Mouse (Mus musculus): Measurements from ENCODE around the gene Glrx3.
A peak's percentile ranks its signal among the peaks of the same experiment; 100 is the strongest.

Gene Glrx3

DNA sequence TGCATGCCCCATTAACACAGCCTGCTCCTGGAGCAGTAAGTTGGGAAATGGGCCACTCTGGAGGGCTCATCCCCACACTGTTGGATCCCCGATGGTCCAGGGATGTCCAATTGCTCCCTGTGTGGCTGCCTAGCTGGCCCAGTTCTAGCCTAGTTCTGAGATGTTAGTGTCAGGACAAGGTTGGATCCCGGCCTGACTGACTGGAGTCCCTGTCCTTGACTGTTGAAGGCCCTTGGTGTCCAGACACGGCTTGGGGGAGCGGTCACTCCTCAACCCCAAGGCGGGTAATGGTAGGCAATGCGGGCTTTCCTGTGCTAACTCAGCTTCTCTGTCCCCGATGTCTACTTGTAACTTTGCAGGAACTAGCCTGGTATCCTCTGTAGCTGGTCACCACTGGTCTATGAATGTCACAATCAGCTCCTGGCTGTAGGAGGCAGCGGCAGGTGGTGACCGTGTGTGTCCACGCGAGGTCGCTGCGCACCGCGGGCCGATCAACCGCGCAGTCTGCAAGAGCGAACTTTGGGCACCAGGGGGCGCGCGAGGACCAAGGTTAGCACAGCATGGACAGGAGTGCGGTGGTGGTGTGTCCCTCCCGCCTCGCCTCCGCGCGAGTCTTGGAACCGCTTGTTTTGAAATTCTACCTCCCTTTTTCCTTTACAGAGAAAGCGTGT lies 40.7 kb downstream of the Glrx3 start:
- peak; percentile 92 for DNase-seq

DNA sequence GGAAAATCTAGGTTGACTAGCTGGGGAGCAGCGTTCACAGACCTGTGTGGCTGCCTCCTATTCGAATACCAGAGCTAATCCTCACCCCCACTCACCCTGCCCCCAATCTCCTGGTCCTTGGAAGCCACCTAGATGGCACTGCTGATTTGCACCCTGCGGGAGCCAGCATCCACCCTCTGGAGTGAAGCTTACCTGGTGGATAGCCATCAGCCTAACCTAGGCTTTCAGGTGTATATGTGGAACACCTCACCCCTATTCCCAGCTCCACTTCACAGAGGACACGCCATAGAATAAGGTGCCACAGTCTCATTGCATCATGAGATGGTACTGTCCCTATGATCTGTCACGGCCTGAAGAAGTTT lies 41.2 kb downstream of the Glrx3 start:
- no peak for DNase-seq

DNA sequence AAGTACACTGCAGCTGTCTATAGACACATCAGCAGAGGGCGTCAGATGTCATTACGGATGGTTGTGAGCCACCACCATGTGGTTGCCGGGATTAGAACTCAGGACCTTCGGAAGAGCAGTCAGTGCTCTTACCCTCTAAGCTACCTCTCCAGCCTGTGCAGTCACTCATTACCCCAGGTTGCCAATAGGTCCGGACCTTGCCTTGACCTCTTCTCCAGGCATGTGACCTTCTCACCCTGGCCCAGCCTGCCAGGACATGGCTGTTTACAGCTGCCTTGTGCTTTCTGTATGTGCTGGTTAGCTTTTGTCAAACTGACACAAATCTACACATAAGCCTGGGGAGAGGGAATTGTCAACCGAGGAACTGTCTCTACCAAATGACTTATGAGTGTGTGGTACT lies 43.4 kb downstream of the Glrx3 start:
- no peak for DNase-seq

DNA sequence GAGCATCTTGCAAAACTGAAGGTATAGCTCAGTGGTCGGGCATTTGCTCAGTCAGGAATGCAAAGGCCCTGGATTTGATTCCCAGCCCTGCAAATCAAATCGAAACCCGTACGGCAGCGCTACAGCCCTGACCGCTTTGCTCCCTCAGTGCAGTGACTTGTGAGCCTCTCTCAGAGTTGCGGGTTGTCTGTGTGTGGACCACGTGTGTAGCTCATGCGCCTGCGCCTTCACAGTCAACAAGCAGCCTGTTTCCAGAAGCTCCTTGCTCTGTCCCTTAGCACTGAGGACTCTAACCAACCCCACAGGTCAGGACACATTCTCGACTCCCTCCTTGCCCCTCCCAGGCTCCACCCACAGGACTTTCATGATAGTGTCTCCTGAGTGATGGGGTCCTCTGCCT lies 46.6 kb downstream of the Glrx3 start:
- no peak for DNase-seq

DNA sequence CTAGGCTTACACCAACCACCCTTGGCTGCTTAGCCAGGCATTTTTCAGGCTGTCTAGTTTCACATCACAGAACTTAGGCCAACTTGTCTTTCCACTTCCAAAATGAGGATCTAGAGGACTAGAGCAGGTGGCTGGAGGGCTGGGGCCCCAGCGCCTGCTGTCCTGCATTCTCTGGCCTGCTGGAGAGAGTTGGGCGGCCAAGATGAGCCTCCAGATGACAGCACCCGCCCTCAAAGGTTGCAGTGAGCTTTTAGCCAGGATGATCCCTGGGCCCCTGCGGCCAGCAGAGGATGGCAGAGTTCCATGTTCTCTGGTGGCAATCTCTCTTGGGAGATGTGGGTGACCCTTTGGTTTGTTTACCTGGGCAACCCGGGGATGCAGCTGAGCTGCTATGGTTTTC lies 51.0 kb downstream of the Glrx3 start:
- DNase-seq: no peak

DNA sequence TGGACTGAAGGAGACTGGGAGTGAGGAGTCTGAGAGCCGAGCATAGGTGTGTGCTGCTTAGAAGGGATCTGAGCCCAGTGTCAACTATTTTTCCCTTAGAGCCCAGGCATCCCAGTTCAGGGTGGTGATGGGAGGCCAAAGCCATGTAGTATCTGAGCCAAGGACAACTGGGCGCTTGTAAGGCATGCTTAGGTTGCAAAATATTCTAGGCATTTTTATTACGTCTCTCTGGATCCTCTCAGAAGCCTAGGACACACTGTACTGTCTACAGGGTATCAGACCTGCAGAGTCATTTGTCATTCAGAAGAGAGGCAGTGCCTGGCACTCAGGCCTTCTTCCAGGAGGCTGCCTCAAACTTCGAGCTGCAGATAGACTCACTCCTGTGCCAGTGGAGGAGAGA lies 53.3 kb downstream of the Glrx3 start:
- no peak for DNase-seq

DNA sequence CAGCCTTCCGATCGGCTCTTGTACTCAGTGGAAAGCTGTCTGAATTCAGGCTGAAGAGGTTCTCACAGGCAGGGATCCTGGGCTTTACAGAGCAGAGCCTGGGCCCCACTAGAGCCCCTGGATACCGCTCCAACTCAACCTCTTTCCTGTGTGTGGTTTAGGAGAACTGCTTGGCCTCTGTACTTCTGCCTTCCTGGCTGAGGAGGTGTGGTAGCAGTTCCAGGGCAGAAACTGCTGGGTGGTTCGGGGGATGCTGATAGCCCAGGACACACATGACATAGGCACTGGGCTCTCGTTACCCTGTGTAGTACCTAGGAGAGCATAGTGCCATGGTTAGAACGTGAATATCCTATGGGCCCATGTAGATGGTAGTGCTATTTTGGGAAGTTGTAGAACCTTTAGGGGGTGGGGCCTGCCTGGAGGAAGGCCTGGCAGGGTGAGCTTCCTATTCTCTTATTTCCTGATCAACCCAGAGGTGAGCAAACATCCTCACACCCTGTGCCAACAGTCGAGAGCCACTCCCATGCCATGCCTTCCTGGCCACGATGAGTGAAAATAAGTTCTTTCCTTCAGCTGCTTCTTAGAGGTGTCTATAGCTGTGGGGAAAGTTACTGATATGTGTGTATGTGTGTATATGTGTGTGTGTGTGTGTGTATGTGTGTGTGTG lies 55.0 kb downstream of the Glrx3 start:
- no peak for DNase-seq

DNA sequence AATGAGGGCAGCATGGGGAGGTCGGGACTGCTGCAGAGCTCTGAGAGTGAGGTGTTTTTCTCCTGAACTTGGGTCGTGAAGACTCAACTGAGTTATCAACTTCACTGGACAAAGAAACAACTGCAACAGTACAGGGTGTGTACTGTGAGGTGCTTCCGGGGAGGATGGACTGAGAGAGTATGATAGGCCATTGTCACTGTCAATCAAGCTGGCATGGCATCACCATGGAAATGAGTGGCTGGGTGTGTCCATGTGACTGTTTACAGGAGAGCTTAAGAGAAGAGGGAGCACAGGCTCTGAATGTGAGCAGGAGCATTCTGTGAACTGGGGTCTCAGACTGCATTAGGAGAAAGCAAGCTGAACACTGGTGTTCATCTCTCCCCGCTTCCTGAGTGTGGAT lies 61.3 kb downstream of the Glrx3 start:
- no peak for DNase-seq

DNA sequence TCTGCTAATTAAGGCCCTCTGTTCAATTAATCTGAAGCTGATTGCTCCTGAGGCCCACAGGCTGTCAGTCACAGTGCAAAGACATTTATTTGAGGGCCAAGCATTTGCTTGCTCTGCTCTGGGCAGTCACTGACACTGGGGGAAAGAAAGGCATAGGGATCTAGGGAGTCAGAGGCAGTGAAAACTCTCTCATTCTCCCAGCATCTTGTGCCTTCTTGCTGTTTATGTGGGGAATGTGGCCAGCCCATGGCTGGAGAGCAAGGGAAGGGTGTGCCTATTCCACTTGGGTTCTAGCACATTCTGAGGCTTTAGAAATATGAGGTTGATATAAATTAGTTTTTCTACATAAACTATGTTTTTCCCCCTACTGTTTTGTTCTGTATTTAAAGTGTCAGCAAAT lies 80.2 kb downstream of the Glrx3 start:
- no peak for DNase-seq

DNA sequence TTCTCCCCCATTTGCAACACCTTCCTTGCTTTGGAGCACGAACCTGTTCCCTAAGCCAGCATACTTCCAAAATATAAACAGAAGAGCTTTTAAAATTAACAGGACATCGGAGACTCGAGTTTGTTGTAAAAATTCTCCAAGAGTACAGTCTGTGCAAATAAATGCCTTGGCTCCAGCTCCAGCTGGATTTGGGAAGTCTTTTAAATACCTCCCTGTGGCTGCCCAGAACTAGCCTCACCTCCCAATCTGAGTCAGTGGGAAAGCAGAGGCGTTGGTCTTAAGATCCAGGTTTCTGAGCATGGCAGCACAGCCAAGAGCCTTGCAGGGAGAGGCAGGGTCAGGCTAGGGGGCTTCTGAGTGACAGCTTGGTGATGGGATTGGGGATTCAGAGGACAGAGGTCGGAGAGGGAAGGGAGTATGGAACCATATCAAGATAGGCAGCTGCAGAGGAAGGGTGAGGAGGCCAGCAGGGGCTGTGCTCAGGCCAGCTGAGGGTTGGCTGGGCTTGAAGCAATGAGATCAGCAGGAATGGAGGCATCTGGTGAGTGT lies 80.7 kb downstream of the Glrx3 start:
- no peak for DNase-seq
